Mouse (Mus musculus) neural tube, embryonic 11.5 days (tissue): ENCODE results near the gene Prss58. TPM values are rescaled to one million over a fixed set of nuclear protein-coding genes. Genes with fewer than 3 reads are reported as not detected.

Experiments
- polyA plus RNA-seq: library from polyadenylated mRNA; unstranded; fragments of >200 nt; fragmentation: Nextera tagmentation; extraction: Ambion mirVana; gene quantifications from 2 replicates; pipeline ENCODE4 v1.2.1, GENCODE M21; 2014

The Prss58 gene
- polyA plus RNA-seq, 1 experiment from 2014 or later = not detected

Other genes with a start within 250 kb of the Prss58 start
- gene Moxd2, start 12.9 kb downstream of the Prss58 start, polyA plus RNA-seq = not detected in 2 replicates
- not detected in 2 replicates for gene 1700074P13Rik, start 40.2 kb upstream of the Prss58 start, polyA plus RNA-seq
- gene Gm4744, start 51.5 kb upstream of the Prss58 start, polyA plus RNA-seq = not detected in 2 replicates
- not detected in 2 replicates for gene 1810009J06Rik, start 64.4 kb upstream of the Prss58 start, polyA plus RNA-seq
- not detected in 2 replicates for gene Gm2663, start 99.1 kb upstream of the Prss58 start, polyA plus RNA-seq
- gene 2210010C04Rik, start 135.1 kb upstream of the Prss58 start, polyA plus RNA-seq = not detected in 2 replicates